Mouse (Mus musculus) hindbrain, embryonic 11.5 days (tissue): Measurements from ENCODE around the gene Dpysl5. TPM values are rescaled to one million over a fixed set of nuclear protein-coding genes. Genes with fewer than 3 reads are reported as not detected.

Source experiments
- ATAC-seq: fragments of 200-750 bp; cut with Nextera tagmentation; 2 replicates; pipeline ENCODE4 v1.8.0; 2017; ENCODE audit warnings: mild to moderate bottlenecking, moderate TSS enrichment, moderate library complexity; ENCODE audit not compliant: low FRiP score
- DNase-seq: peaks from one replicate; pipeline ENCODE4 v3.0.0-alpha.2; 2015; ENCODE audit warnings: low spot score
- H3K27ac ChIP-seq: fragments of 300-500 bp; sonication (generic); 2 replicates; pipeline ENCODE4 v1.5.1; 2014; ENCODE audit warnings: mild to moderate bottlenecking, low read depth, low read length
- H3K27me3 ChIP-seq: fragments of 300-500 bp; sonication (generic); 2 replicates; pipeline ENCODE4 v1.6.1; 2014; ENCODE audit warnings: mild to moderate bottlenecking, low read length, moderate library complexity, mixed read lengths; ENCODE audit not compliant: control insufficient read depth, insufficient read depth
- H3K36me3 ChIP-seq: fragments of 300-500 bp; sonication (generic); 2 replicates; pipeline ENCODE4 v1.6.1; 2014; ENCODE audit warnings: mild to moderate bottlenecking, low read length, moderate library complexity, mixed read lengths; ENCODE audit not compliant: control insufficient read depth, insufficient read depth
- H3K4me1 ChIP-seq: fragments of 300-500 bp; sonication (generic); replicated peaks from 2 replicates; pipeline ENCODE4 v1.6.1; 2014; ENCODE audit warnings: low read length, mixed read lengths; ENCODE audit not compliant: control insufficient read depth, insufficient read depth
- H3K4me2 ChIP-seq: fragments of 300-500 bp; sonication (generic); replicated peaks from 2 replicates; pipeline ENCODE4 v1.6.1; 2014; ENCODE audit warnings: mild to moderate bottlenecking, low read depth, low read length
- H3K4me3 ChIP-seq: fragments of 300-500 bp; sonication (generic); 2 replicates; pipeline ENCODE4 v1.5.1; 2014; ENCODE audit warnings: low read depth, low read length
- H3K9ac ChIP-seq: fragments of 300-500 bp; sonication (generic); 2 replicates; pipeline ENCODE4 v1.6.1; 2014; ENCODE audit warnings: low read depth, low read length
- H3K9me3 ChIP-seq: fragments of 300-500 bp; sonication (generic); 2 replicates; pipeline ENCODE4 v1.6.1; 2016; ENCODE audit warnings: low read length; ENCODE audit not compliant: control insufficient read depth
- WGBS: fragments of 180-500 bp; shearing (Covaris S2); extraction: QIAGEN DNeasy Blood & Tissue Kit; methylation state at CpG from one replicate; pipeline ENCODE4 v1.1.7; 2014; 5-methylcytosine and 5-hydroxymethylcytosine counted together
- polyA plus RNA-seq: library from polyadenylated mRNA; unstranded; fragments of >200 nt; fragmentation: Nextera tagmentation; extraction: Ambion mirVana; gene quantifications from 2 replicates; pipeline ENCODE4 v1.2.1, GENCODE M21; 2014

The Dpysl5 gene
- polyA plus RNA-seq, 1 experiment from 2014 or later: 90.1 TPM

GRCm38 (mm10) chr5:30839731-30840130, 128.4 kb downstream of the Dpysl5 start:
- Histone ChIP-seq H3K9ac (no peak overlapping the region), H3K27ac (no peak overlapping the region), H3K4me2 (no peak overlapping the region), H3K9me3 (no peaks in the 10 kb centered on the region), H3K4me3 (no peak overlapping the region), H3K36me3 (no peaks in the 10 kb centered on the region), H3K4me1 (no peaks in the 10 kb centered on the region), H3K27me3 (no peaks in the 10 kb centered on the region)
- no peak for DNase-seq
- no peak for ATAC-seq
- WGBS: 83% methylated on average over 2 of the region's 2 CpGs

- no peak overlapping the region for H3K27ac ChIP-seq
- no peaks in the 10 kb centered on the region for H3K9me3 ChIP-seq
- DNase-seq: no peak
- H3K27me3 ChIP-seq: no peaks in the 10 kb centered on the region
- H3K9ac ChIP-seq: no peak overlapping the region
- H3K4me2 ChIP-seq: no peak overlapping the region
- 53% methylated on average over 3 of the region's 3 CpGs for WGBS
- no peak overlapping the region for H3K4me3 ChIP-seq
- ATAC-seq: no peak
- no peaks in the 10 kb centered on the region for H3K36me3 ChIP-seq
- H3K4me1 ChIP-seq: no peaks in the 10 kb centered on the region
These were observed 130.5 kb downstream of the Dpysl5 start for GRCm38 (mm10) chr5:30841896-30842295.

Other genes with a start within 250 kb of the Dpysl5 start
- gene Otof, start 249.6 kb upstream of the Dpysl5 start, polyA plus RNA-seq: 0.12 and 0.17 TPM in 2 replicates
- 0.28 and 1.1 TPM in 2 replicates for gene 1700001C02Rik, start 245.5 kb upstream of the Dpysl5 start, polyA plus RNA-seq
- gene Cib4, start 165.7 kb upstream of the Dpysl5 start, polyA plus RNA-seq: not detected in 2 replicates
- gene Kcnk3, start 123.4 kb upstream of the Dpysl5 start, polyA plus RNA-seq: 0.65 and 0.66 TPM in 2 replicates
- 25.2 and 28.8 TPM in 2 replicates for gene Slc35f6, start 63.6 kb upstream of the Dpysl5 start, polyA plus RNA-seq
- gene Cenpa, start 44.8 kb upstream of the Dpysl5 start, polyA plus RNA-seq: 324 and 338 TPM in 2 replicates
- gene Mapre3, start 103.1 kb downstream of the Dpysl5 start, polyA plus RNA-seq: 34.1 and 38.2 TPM in 2 replicates
- 33.3 and 37.1 TPM in 2 replicates for gene Tmem214, start 156.4 kb downstream of the Dpysl5 start, polyA plus RNA-seq
- gene Agbl5, start 177.1 kb downstream of the Dpysl5 start, polyA plus RNA-seq: 21.5 and 24.0 TPM in 2 replicates
- gene Ost4, start 196.2 kb downstream of the Dpysl5 start, polyA plus RNA-seq: 335 and 338 TPM in 2 replicates
- gene Emilin1, start 201.8 kb downstream of the Dpysl5 start, polyA plus RNA-seq: 46.0 and 48.5 TPM in 2 replicates
- 4.2 and 7.8 TPM in 2 replicates for gene Khk, start 209.9 kb downstream of the Dpysl5 start, polyA plus RNA-seq
- 6.9 and 7.6 TPM in 2 replicates for gene Cgref1, start 234.0 kb downstream of the Dpysl5 start, polyA plus RNA-seq
- 96.7 and 99.1 TPM in 2 replicates for gene Preb, start 248.8 kb downstream of the Dpysl5 start, polyA plus RNA-seq